ENCODE assay signal across 11 mouse cellular contexts in genomic region chr13:53145511-53145910, GRCm38 (mm10).
"Had no signal": no experiment of that assay in that cellular context is flagged by ENCODE, and none has a peak within 500 bp of the region (broad histone marks: within the 10 kb centered on the region; RNA-seq: fewer than 3 reads in every experiment).

No protein-coding gene starts in this region.

- DNase-seq: kidney, adult 9 months; kidney, postnatal 14 days; kidney, postnatal 4 days; liver; lung, adult 18-20 months; lung, postnatal 10 days; retina, postnatal 1 day; right cerebral cortex, postnatal 25 days; spleen, adult 18-20 months; thymus, adult 18-20 months; thymus, postnatal 36 days had no signal
